Mouse (Mus musculus) megakaryocyte, embryonic 14.5 days (primary cell): ENCODE measurements around the gene Fry.

ENCODE experiments used
- FLI1 ChIP-seq: IDR thresholded peaks from 2 replicates; pipeline ENCODE4 v1.6.1; 2012; ENCODE audit warnings: low read length, inconsistent platforms, mixed read lengths
- GATA1 ChIP-seq: IDR thresholded peaks from 3 replicates; pipeline ENCODE4 v1.6.1; 2012; ENCODE audit warnings: mixed read lengths, low read length, inconsistent platforms, borderline replicate concordance

- TF ChIP-seq GATA1 (no peak), FLI1 (no peak)
Observed at GRCm38 (mm10) chr5:150367027-150367426, 248.6 kb downstream of the Fry start.
